Mouse (Mus musculus) megakaryocyte, embryonic 14.5 days (primary cell): ENCODE results near the gene Rad50.

Experiments
- FLI1 ChIP-seq: IDR thresholded peaks from 2 replicates; pipeline ENCODE4 v1.6.1; 2012; ENCODE audit warnings: low read length, inconsistent platforms, mixed read lengths
- GATA1 ChIP-seq: IDR thresholded peaks from 3 replicates; pipeline ENCODE4 v1.6.1; 2012; ENCODE audit warnings: mixed read lengths, low read length, inconsistent platforms, borderline replicate concordance

DNA sequence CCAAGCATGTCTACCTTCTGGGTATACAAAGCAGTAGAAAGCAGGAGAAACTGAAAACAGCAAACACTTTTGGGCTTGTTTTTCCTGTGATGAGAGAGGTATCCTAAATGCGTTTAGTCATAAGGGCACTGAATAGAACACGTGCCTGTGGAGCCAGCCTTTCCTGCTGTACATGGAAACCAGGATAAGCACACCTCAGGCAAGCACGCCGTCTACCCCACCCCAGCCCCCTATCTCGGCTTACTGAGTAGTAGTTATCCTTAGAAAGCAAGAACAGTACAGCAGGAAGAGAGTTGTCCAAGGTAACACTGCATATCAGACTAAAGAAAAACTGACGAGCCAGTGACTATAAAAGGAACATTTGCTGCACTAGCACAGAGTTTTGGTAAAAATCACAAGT lies 49.3 kb downstream of the Rad50 start:
- no peak for TF ChIP-seq GATA1
- TF ChIP-seq FLI1 = no peak
